Mouse (Mus musculus): Measurements from ENCODE around the gene Zfp114. TPM values are rescaled to one million over a fixed set of nuclear protein-coding genes. Genes with fewer than 3 reads are reported as not detected.

The Zfp114 gene
- polyA plus RNA-seq, 1 experiment from 2014 or later = 3.9 TPM

- Histone ChIP-seq H3K36me3 (ENCODE audit: control insufficient read depth, insufficient read depth, low read length) (peaks cover 5% of the 10 kb centered on the region; the same call in 1 of the 2 replicates), H3K9me3 (replicated peaks; ENCODE audit: control insufficient read depth, low read length) (no peaks in the 10 kb centered on the region), H3K4me1 (ENCODE audit: control insufficient read depth, insufficient read depth, low read length) (no peaks in the 10 kb centered on the region), H3K4me3 (ENCODE audit: low read depth, low read length) (no peak overlapping the region), H3K9ac (ENCODE audit: low read depth, low read length) (no peak overlapping the region), H3K4me2 (no peak overlapping the region), H3K27me3 (ENCODE audit: control insufficient read depth, insufficient read depth, low read length) (no peaks in the 10 kb centered on the region), H3K27ac (ENCODE audit: low read depth, low read length) (no peak overlapping the region)
- 67% methylated on average over 4 of the region's 4 CpGs for WGBS (ENCODE audit: insufficient replicate concordance)
- no peak for ATAC-seq (replicated peaks; ENCODE audit: insufficient number of reproducible peaks, low FRiP score, low TSS enrichment)
These were observed 14.2 kb downstream of the Zfp114 start for GRCm38 (mm10) chr7:24188901-24189570.

- no peak overlapping the region for H3K9ac ChIP-seq (ENCODE audit: low read depth, low read length)
- 32% methylated on average over 5 of the region's 5 CpGs for WGBS (ENCODE audit: insufficient replicate concordance)
- H3K4me1 ChIP-seq (ENCODE audit: control insufficient read depth, insufficient read depth, low read length) = no peaks in the 10 kb centered on the region
- H3K4me3 ChIP-seq (ENCODE audit: low read depth, low read length) = no peak overlapping the region
- H3K9me3 ChIP-seq (replicated peaks; ENCODE audit: control insufficient read depth, low read length) = no peaks in the 10 kb centered on the region
- H3K4me2 ChIP-seq = no peak overlapping the region
- ATAC-seq (replicated peaks; ENCODE audit: insufficient number of reproducible peaks, low FRiP score, low TSS enrichment) = no peak
- H3K36me3 ChIP-seq (ENCODE audit: control insufficient read depth, insufficient read depth, low read length) = peaks cover 5% of the 10 kb centered on the region; the same call in 1 of the 2 replicates
- H3K27ac ChIP-seq (ENCODE audit: low read depth, low read length) = no peak overlapping the region
- no peaks in the 10 kb centered on the region for H3K27me3 ChIP-seq (ENCODE audit: control insufficient read depth, insufficient read depth, low read length)
These were observed 14.7 kb downstream of the Zfp114 start for GRCm38 (mm10) chr7:24189571-24189944.

GRCm38 (mm10) chr7:24191361-24191760 is 16.5 kb downstream of the Zfp114 start:
- Histone ChIP-seq H3K4me3 (ENCODE audit: low read depth, low read length) (no peak overlapping the region), H3K4me2 (no peak overlapping the region), H3K9me3 (replicated peaks; ENCODE audit: control insufficient read depth, low read length) (no peaks in the 10 kb centered on the region), H3K4me1 (ENCODE audit: control insufficient read depth, insufficient read depth, low read length) (no peaks in the 10 kb centered on the region), H3K27ac (ENCODE audit: low read depth, low read length) (no peak overlapping the region), H3K27me3 (ENCODE audit: control insufficient read depth, insufficient read depth, low read length) (no peaks in the 10 kb centered on the region), H3K9ac (ENCODE audit: low read depth, low read length) (no peak overlapping the region), H3K36me3 (ENCODE audit: control insufficient read depth, insufficient read depth, low read length) (peaks cover 5% of the 10 kb centered on the region; the same call in 1 of the 2 replicates)
- no peak for ATAC-seq (replicated peaks; ENCODE audit: insufficient number of reproducible peaks, low FRiP score, low TSS enrichment)
- 63% methylated on average over 2 of the region's 2 CpGs for WGBS (ENCODE audit: insufficient replicate concordance)

GRCm38 (mm10) chr7:24193157-24193556 is 18.3 kb downstream of the Zfp114 start:
- H3K9me3 ChIP-seq (replicated peaks; ENCODE audit: control insufficient read depth, low read length) = peaks cover 3% of the 10 kb centered on the region
- WGBS (ENCODE audit: insufficient replicate concordance) = 80% methylated on average over 3 of the region's 3 CpGs
- no peaks in the 10 kb centered on the region for H3K27me3 ChIP-seq (ENCODE audit: control insufficient read depth, insufficient read depth, low read length)
- peaks cover 15% of the 10 kb centered on the region for H3K36me3 ChIP-seq (ENCODE audit: control insufficient read depth, insufficient read depth, low read length)
- no peaks in the 10 kb centered on the region for H3K4me1 ChIP-seq (ENCODE audit: control insufficient read depth, insufficient read depth, low read length)
- H3K4me3 ChIP-seq (ENCODE audit: low read depth, low read length) = no peak overlapping the region
- H3K27ac ChIP-seq (ENCODE audit: low read depth, low read length) = no peak overlapping the region
- H3K9ac ChIP-seq (ENCODE audit: low read depth, low read length) = no peak overlapping the region
- ATAC-seq (replicated peaks; ENCODE audit: insufficient number of reproducible peaks, low FRiP score, low TSS enrichment) = no peak
- no peak overlapping the region for H3K4me2 ChIP-seq

GRCm38 (mm10) chr7:24196961-24197360 is 22.1 kb downstream of the Zfp114 start:
- Histone ChIP-seq H3K36me3 (ENCODE audit: control insufficient read depth, insufficient read depth, low read length) (peaks cover 41% of the 10 kb centered on the region), H3K9ac (ENCODE audit: low read depth, low read length) (no peak overlapping the region), H3K4me3 (ENCODE audit: low read depth, low read length) (no peak overlapping the region), H3K27ac (ENCODE audit: low read depth, low read length) (no peak overlapping the region), H3K27me3 (ENCODE audit: control insufficient read depth, insufficient read depth, low read length) (no peaks in the 10 kb centered on the region), H3K4me1 (ENCODE audit: control insufficient read depth, insufficient read depth, low read length) (no peaks in the 10 kb centered on the region), H3K9me3 (replicated peaks; ENCODE audit: control insufficient read depth, low read length) (peaks cover 8% of the 10 kb centered on the region), H3K4me2 (no peak overlapping the region)
- WGBS (ENCODE audit: insufficient replicate concordance) = 93% methylated on average over 4 of the region's 4 CpGs
- ATAC-seq (replicated peaks; ENCODE audit: insufficient number of reproducible peaks, low FRiP score, low TSS enrichment) = no peak

- Histone ChIP-seq H3K4me3 (ENCODE audit: low read depth, low read length) (peak overlapping the region; percentile 68), H3K27ac (ENCODE audit: low read depth, low read length) (peak overlapping the region; percentile 62; the same call in 1 of the 2 replicates), H3K27me3 (ENCODE audit: control insufficient read depth, insufficient read depth, low read length) (no peaks in the 10 kb centered on the region), H3K4me2 (peak overlapping the region; percentile 79), H3K9ac (ENCODE audit: low read depth, low read length) (peak overlapping the region; percentile 96), H3K9me3 (replicated peaks; ENCODE audit: control insufficient read depth, low read length) (no peaks in the 10 kb centered on the region), H3K36me3 (ENCODE audit: control insufficient read depth, insufficient read depth, low read length) (peaks cover 15% of the 10 kb centered on the region), H3K4me1 (ENCODE audit: control insufficient read depth, insufficient read depth, low read length) (no peaks in the 10 kb centered on the region)
- 13% methylated on average over 24 of the region's 24 CpGs for WGBS (ENCODE audit: insufficient replicate concordance)
- peak; percentile 75 for ATAC-seq (replicated peaks; ENCODE audit: insufficient number of reproducible peaks, low FRiP score, low TSS enrichment)
These were observed 32.8 kb downstream of the Zfp114 start for GRCm38 (mm10) chr7:24207488-24208261.

GRCm38 (mm10) chr7:24208282-24208886 is 33.5 kb downstream of the Zfp114 start:
- Histone ChIP-seq H3K9me3 (replicated peaks; ENCODE audit: control insufficient read depth, low read length) (no peaks in the 10 kb centered on the region), H3K27me3 (ENCODE audit: control insufficient read depth, insufficient read depth, low read length) (no peaks in the 10 kb centered on the region), H3K36me3 (ENCODE audit: control insufficient read depth, insufficient read depth, low read length) (peaks cover 13% of the 10 kb centered on the region), H3K9ac (ENCODE audit: low read depth, low read length) (no peak overlapping the region), H3K27ac (ENCODE audit: low read depth, low read length) (no peak overlapping the region), H3K4me1 (ENCODE audit: control insufficient read depth, insufficient read depth, low read length) (no peaks in the 10 kb centered on the region), H3K4me2 (peak overlapping the region; percentile 79), H3K4me3 (ENCODE audit: low read depth, low read length) (peak overlapping the region; percentile 68)
- ATAC-seq (replicated peaks; ENCODE audit: insufficient number of reproducible peaks, low FRiP score, low TSS enrichment) = no peak
- WGBS (ENCODE audit: insufficient replicate concordance) = 52% methylated on average over 7 of the region's 7 CpGs

GRCm38 (mm10) chr7:24210296-24210695 is 35.4 kb downstream of the Zfp114 start:
- Histone ChIP-seq H3K4me1 (ENCODE audit: control insufficient read depth, insufficient read depth, low read length) (no peaks in the 10 kb centered on the region), H3K4me3 (ENCODE audit: low read depth, low read length) (no peak overlapping the region), H3K4me2 (no peak overlapping the region), H3K36me3 (ENCODE audit: control insufficient read depth, insufficient read depth, low read length) (peaks cover 5% of the 10 kb centered on the region), H3K27me3 (ENCODE audit: control insufficient read depth, insufficient read depth, low read length) (no peaks in the 10 kb centered on the region), H3K9me3 (replicated peaks; ENCODE audit: control insufficient read depth, low read length) (no peaks in the 10 kb centered on the region), H3K9ac (ENCODE audit: low read depth, low read length) (no peak overlapping the region), H3K27ac (ENCODE audit: low read depth, low read length) (no peak overlapping the region)
- WGBS (ENCODE audit: insufficient replicate concordance) = 66% methylated on average over 2 of the region's 2 CpGs
- ATAC-seq (replicated peaks; ENCODE audit: insufficient number of reproducible peaks, low FRiP score, low TSS enrichment) = no peak
